Mouse (Mus musculus) CH12.LX (cell line): ENCODE data around the gene Msmp. TPM values are rescaled to one million over a fixed set of nuclear protein-coding genes. Genes with fewer than 3 reads are reported as not detected.

Experiments
- DNase-seq: peaks from one replicate; pipeline ENCODE4 v3.0.0-alpha.2; 2013; ENCODE audit errors: extremely low read depth
- H3K27ac ChIP-seq: 2 replicates; pipeline ENCODE4 v1.5.1; 2012; ENCODE audit warnings: low read depth, mild to moderate bottlenecking, control low read depth, moderate library complexity; ENCODE audit not compliant: insufficient read depth
- H3K27me3 ChIP-seq: replicated peaks from 2 replicates; pipeline ENCODE3; 2012; ENCODE audit warnings: inconsistent platforms
- H3K36me3 ChIP-seq, 2 experiments: replicated peaks in 1 of 2; 2 replicates each; pipeline versions ENCODE3 to v1.6.1; 2012; ENCODE audit warnings: inconsistent platforms in 1 of 2, low read length in 1 of 2, mild to moderate bottlenecking in 1 of 2, mixed read lengths in 1 of 2, moderate library complexity in 1 of 2; ENCODE audit not compliant: control insufficient read depth in 1 of 2, insufficient read depth in 1 of 2
- H3K4me1 ChIP-seq, 2 experiments: 2 replicates each; pipeline ENCODE4 v1.6.1; 2012; ENCODE audit warnings: inconsistent platforms in 1 of 2, moderate library complexity in 1 of 2; ENCODE audit not compliant: insufficient read depth in 2 of 2, control insufficient read depth in 1 of 2
- H3K4me2 ChIP-seq: 2 replicates; pipeline ENCODE4 v1.6.1; 2012; ENCODE audit warnings: low read depth, mild to moderate bottlenecking, control low read depth; ENCODE audit not compliant: poor library complexity, insufficient read depth, severe bottlenecking
- H3K4me3 ChIP-seq, 3 experiments: fragments of 150-350 bp in 1 of 3; sonication (generic) in 1 of 3; replicated peaks in 1 of 3; 2 replicates each; pipeline versions ENCODE3 to v1.5.1; 2011 to 2012; ENCODE audit warnings: low read depth in 2 of 3, low read length in 2 of 3, mild to moderate bottlenecking in 2 of 3, moderate library complexity in 2 of 3, control low read depth in 1 of 3, improper control_type of control experiment in 1 of 3, inconsistent platforms in 1 of 3, mixed read lengths in 1 of 3; ENCODE audit not compliant: poor library complexity in 1 of 3
- H3K79me2 ChIP-seq: replicated peaks from 2 replicates; pipeline ENCODE4 v1.6.1; 2012; ENCODE audit warnings: mild to moderate bottlenecking, moderate library complexity; ENCODE audit not compliant: control insufficient read depth, poor library complexity, insufficient read depth, severe bottlenecking; ENCODE audit errors: extremely low read depth
- H3K9ac ChIP-seq: 2 replicates; pipeline ENCODE4 v1.6.1; 2012; ENCODE audit warnings: low read depth, mild to moderate bottlenecking, control low read depth, moderate library complexity; ENCODE audit not compliant: insufficient read depth
- H3K9me3 ChIP-seq: replicated peaks from 2 replicates; pipeline ENCODE3; 2012; ENCODE audit warnings: low read length, inconsistent platforms, mixed read lengths
- BHLHE40 ChIP-seq: IDR thresholded peaks from 2 replicates; pipeline ENCODE4 v1.6.1; 2011; ENCODE audit warnings: mild to moderate bottlenecking, low read depth, low read length, improper control_type of control experiment
- E2F4 ChIP-seq: IDR thresholded peaks from 2 replicates; pipeline ENCODE4 v1.6.1; 2011; ENCODE audit warnings: low read depth, low read length, improper control_type of control experiment; ENCODE audit not compliant: insufficient replicate concordance
- EP300 ChIP-seq: IDR thresholded peaks from 2 replicates; pipeline ENCODE4 v1.6.1; 2011; ENCODE audit warnings: low read length, improper control_type of control experiment
- HCFC1 ChIP-seq: IDR thresholded peaks from 2 replicates; pipeline ENCODE4 v1.6.1; 2012; ENCODE audit warnings: low read depth, mild to moderate bottlenecking, inconsistent platforms, low read length, improper control_type of control experiment
- IRF4 ChIP-seq: IDR thresholded peaks from 2 replicates; pipeline ENCODE4 v1.6.1; 2014; ENCODE audit warnings: low read depth, mild to moderate bottlenecking, inconsistent platforms, low read length, improper control_type of control experiment
- JUN ChIP-seq: IDR thresholded peaks from 2 replicates; pipeline ENCODE4 v1.6.1; 2011; ENCODE audit warnings: low read depth, mild to moderate bottlenecking, low read length, improper control_type of control experiment, moderate library complexity; ENCODE audit not compliant: insufficient read depth
- MAX ChIP-seq: IDR thresholded peaks from 2 replicates; pipeline ENCODE4 v1.6.1; 2011; ENCODE audit warnings: low read length, improper control_type of control experiment
- MEF2A ChIP-seq: IDR thresholded peaks from 2 replicates; pipeline ENCODE4 v1.6.1; 2014; ENCODE audit warnings: low read depth, mild to moderate bottlenecking, inconsistent platforms, low read length, improper control_type of control experiment, borderline replicate concordance
- MYC ChIP-seq: IDR thresholded peaks from 2 replicates; pipeline ENCODE4 v1.6.1; 2011; ENCODE audit warnings: low read depth, mild to moderate bottlenecking, improper control_type of control experiment, low read length
- NELFE ChIP-seq: IDR thresholded peaks from 2 replicates; pipeline ENCODE4 v1.6.1; 2011; ENCODE audit warnings: low read depth, low read length, improper control_type of control experiment
- NRF1 ChIP-seq: IDR thresholded peaks from 2 replicates; pipeline ENCODE4 v1.6.1; 2014; ENCODE audit warnings: low read depth, mild to moderate bottlenecking, inconsistent platforms, low read length, improper control_type of control experiment, moderate library complexity
- POLR2A ChIP-seq: IDR thresholded peaks from 2 replicates; pipeline ENCODE4 v1.6.1; 2011; ENCODE audit warnings: low read depth, mild to moderate bottlenecking, improper control_type of control experiment, low read length
- POLR2AphosphoS2 ChIP-seq: IDR thresholded peaks from 2 replicates; pipeline ENCODE4 v1.6.1; 2011; ENCODE audit warnings: low read depth, low read length, improper control_type of control experiment
- RAD21 ChIP-seq: IDR thresholded peaks from 2 replicates; pipeline ENCODE4 v1.6.1; 2011; ENCODE audit warnings: low read depth, mild to moderate bottlenecking, low read length, improper control_type of control experiment, moderate library complexity
- SIN3A ChIP-seq: IDR thresholded peaks from 2 replicates; pipeline ENCODE4 v1.6.1; 2012; ENCODE audit warnings: low read length, improper control_type of control experiment, inconsistent platforms
- TBP ChIP-seq: conservative IDR thresholded peaks from 2 replicates; pipeline ENCODE4 v1.6.1; 2011; ENCODE audit warnings: low read depth, low read length, improper control_type of control experiment
- TCF12 ChIP-seq: IDR thresholded peaks from 2 replicates; pipeline ENCODE4 v1.6.1; 2014; ENCODE audit warnings: low read depth, mild to moderate bottlenecking, inconsistent platforms, low read length, improper control_type of control experiment
- UBTF ChIP-seq: IDR thresholded peaks from 2 replicates; pipeline ENCODE4 v1.6.1; 2012; ENCODE audit warnings: low read depth, mild to moderate bottlenecking, inconsistent platforms, low read length, improper control_type of control experiment, moderate library complexity
- USF1 ChIP-seq: IDR thresholded peaks from 2 replicates; pipeline ENCODE4 v1.6.1; 2014; ENCODE audit warnings: low read depth, mild to moderate bottlenecking, inconsistent platforms, low read length, improper control_type of control experiment
- USF2 ChIP-seq: conservative IDR thresholded peaks from 2 replicates; pipeline ENCODE4 v1.6.1; 2011; ENCODE audit warnings: low read depth, low read length, improper control_type of control experiment
- dilution Hi-C: fragments of 300-500 bp; cut with MboI; formaldehyde crosslinking; loops from 2 replicates; pipeline ENCODE4 v1.14.3; 2020; ENCODE audit warnings: low sequenced_read_pairs; ENCODE audit not compliant: extremely low pct_unique_long_range_greater_than_20kb, extremely low pct_ligation_motif_present
- in situ Hi-C: fragments of 300-500 bp; cut with MboI; formaldehyde crosslinking; loops from 3 replicates; pipeline ENCODE4 v1.14.3; 2019; ENCODE audit warnings: low sequenced_read_pairs, low pct_ligation_motif_present, low pct_unique_long_range_greater_than_20kb, mixed read lengths
- polyA plus RNA-seq: library from polyadenylated mRNA; unstranded; fragments of >175 nt; gene quantifications from 2 replicates; pipeline ENCODE4 v1.2.1, GENCODE M21; 2012; ENCODE audit warnings: low read depth; ENCODE audit not compliant: insufficient read length
- total RNA-seq, 2 experiments: library from RNA; depleted of rRNA; stranded (reverse); fragments of 300-350 nt in 1 of 2; fragments of >200 nt in 1 of 2; gene quantifications; 2 replicates each; pipeline ENCODE4 v1.2.3; 2012 to 2014

Gene Msmp
- total and polyA plus RNA-seq, 3 experiments = 0.72 to 5.9 TPM; not detected in 1

GRCm38 (mm10) chr4:43583421-43583820, 873 bp downstream of the Msmp start:
- Histone ChIP-seq H3K4me3 (no peak overlapping the region), H3K79me2 (peaks cover 3% of the 10 kb centered on the region; the same call in 1 of the 2 replicates), H3K27ac (no peak overlapping the region), H3K4me1 (peaks cover 4 to 23% of the 10 kb centered on the region in 2 experiments), H3K4me2 (no peak overlapping the region), H3K9me3 (no peaks in the 10 kb centered on the region)
- in situ Hi-C loops = no loop called here
- dilution Hi-C loops = no loop called here
- no peak for DNase-seq
- no peak for TF ChIP-seq NELFE
- no peak for TF ChIP-seq MEF2A
- TF ChIP-seq POLR2AphosphoS2 = no peak
- no peak for TF ChIP-seq HCFC1
- no peak for TF ChIP-seq NRF1
- no peak for TF ChIP-seq IRF4
- no peak for TF ChIP-seq TCF12
- no peak for TF ChIP-seq BHLHE40
- no peak for TF ChIP-seq EP300
- TF ChIP-seq MYC = no peak
- no peak for TF ChIP-seq SIN3A
- no peak for TF ChIP-seq MAX
- TF ChIP-seq UBTF = no peak
- TF ChIP-seq USF2 = no peak
- no peak for TF ChIP-seq POLR2A
- TF ChIP-seq USF1 = no peak
- TF ChIP-seq JUN = no peak
- no peak for TF ChIP-seq RAD21
- TF ChIP-seq E2F4 = no peak
- TF ChIP-seq, all 38 proteins: peak for 0
- Histone ChIP-seq H3K9ac (no peak overlapping the region), H3K27me3 (no peaks in the 10 kb centered on the region), H3K36me3 (peaks cover 44 to 76% of the 10 kb centered on the region in 2 experiments)

GRCm38 (mm10) chr4:43582241-43582640, 2.1 kb downstream of the Msmp start:
- dilution Hi-C loops = no loop called here
- Histone ChIP-seq H3K4me3 (no peak overlapping the region), H3K27me3 (no peaks in the 10 kb centered on the region), H3K27ac (no peak overlapping the region), H3K9ac (no peak overlapping the region), H3K4me1 (peaks cover 4 to 30% of the 10 kb centered on the region in 2 experiments), H3K36me3 (peaks cover 44 to 72% of the 10 kb centered on the region in 2 experiments), H3K79me2 (peaks cover 3% of the 10 kb centered on the region), H3K4me2 (no peak overlapping the region), H3K9me3 (no peaks in the 10 kb centered on the region)
- no peak for DNase-seq
- no peak for TF ChIP-seq RAD21
- no peak for TF ChIP-seq TBP
- TF ChIP-seq SIN3A = no peak
- in situ Hi-C loops = no loop called here
